Mouse (Mus musculus) G1E (cell line): Measurements from ENCODE around the gene Gm48552.
A peak's percentile ranks its signal among the peaks of the same experiment; 100 is the strongest.

ENCODE experiments used
- CTCF ChIP-seq: IDR thresholded peaks from 2 replicates; pipeline ENCODE4 v1.5.1; 2012; ENCODE audit warnings: low read depth, low read length, inconsistent platforms, mixed read lengths
- GATA1 ChIP-seq: IDR thresholded peaks from 2 replicates; pipeline ENCODE4 v1.6.1; 2012; ENCODE audit warnings: borderline replicate concordance, low read length, inconsistent platforms, mixed read lengths
- GATA2 ChIP-seq: IDR thresholded peaks from 2 replicates; pipeline ENCODE4 v1.6.1; 2012; ENCODE audit warnings: low read depth, low read length, inconsistent platforms, borderline replicate concordance
- POLR2AphosphoS5 ChIP-seq: IDR thresholded peaks from 2 replicates; pipeline ENCODE4 v1.6.1; 2012; ENCODE audit warnings: low read depth, low read length, inconsistent platforms; ENCODE audit not compliant: insufficient replicate concordance

DNA sequence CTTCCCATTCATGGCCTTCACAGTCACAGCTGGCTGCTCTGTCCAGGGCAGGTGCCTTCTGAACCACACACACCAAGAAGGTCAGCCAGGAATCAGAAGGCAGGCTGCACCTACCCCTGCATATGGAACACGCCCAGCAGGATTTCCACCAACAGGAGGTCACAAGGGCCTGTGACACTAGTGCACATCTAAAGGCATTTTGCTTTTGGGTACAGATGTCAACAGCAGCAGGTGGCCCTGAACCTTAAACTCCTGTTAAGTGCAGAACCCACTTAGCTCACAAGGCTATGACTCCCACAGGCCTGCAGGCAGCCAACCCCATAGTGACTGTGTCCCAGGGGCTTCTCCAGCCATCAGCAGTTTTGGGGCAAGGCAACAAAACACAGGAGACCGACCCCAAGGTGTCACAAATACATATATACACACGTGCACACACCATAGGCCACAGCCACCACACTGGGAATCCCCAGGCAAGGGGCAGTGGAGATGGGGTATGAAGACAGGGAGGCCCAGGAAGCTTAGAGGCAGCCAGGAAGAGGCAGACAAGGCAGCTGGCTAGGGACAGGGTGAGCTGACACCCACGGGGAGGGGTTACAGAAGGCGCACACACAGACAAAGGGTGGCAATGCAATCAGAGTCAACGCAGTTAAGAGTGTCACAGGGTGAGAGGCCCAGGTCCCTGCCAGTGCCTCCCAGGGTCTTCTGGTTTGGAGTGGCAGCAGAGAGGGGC lies 22.2 kb upstream of the Gm48552 start:
- TF ChIP-seq CTCF = no peak
- TF ChIP-seq GATA2 = no peak
- TF ChIP-seq GATA1 = no peak
- TF ChIP-seq POLR2AphosphoS5 = peak; percentile 86; the same call in 1 of the 2 replicates
